9 mouse cellular contexts compared by ENCODE assay signal in the genomic region with DNA sequence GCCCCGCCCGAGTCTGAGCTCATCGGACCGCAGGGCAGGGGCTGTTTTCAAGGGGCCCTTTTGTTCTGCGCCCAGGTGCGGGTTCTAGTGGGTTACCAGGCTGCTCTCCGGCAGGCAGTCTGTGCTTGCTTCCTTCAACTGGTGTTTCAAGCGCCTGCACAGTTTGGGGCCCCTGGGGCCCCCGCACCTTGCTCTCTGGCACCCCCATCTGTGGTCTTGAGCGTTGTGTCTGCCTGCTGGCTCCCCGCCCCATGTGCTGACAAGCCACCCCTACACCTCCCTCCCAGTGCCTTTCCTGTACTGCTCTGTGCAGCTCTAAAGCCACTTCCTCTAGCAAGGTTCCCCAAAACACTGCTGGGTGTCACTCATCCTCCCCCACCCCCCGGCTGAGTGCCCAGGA. TPM values are rescaled to one million over a fixed set of nuclear protein-coding genes. Genes with fewer than 3 reads are reported as not detected.
DNase-seq lines count a peak whose midpoint lies in the region; TF ChIP-seq lines count a peak whose summit lies in the region.
"Had no signal": no experiment of that assay in that cellular context is flagged by ENCODE, and none has a peak within 500 bp of the region (broad histone marks: within the 10 kb centered on the region; RNA-seq: fewer than 3 reads in every experiment).

No protein-coding gene starts in this region.

- no peak overlapping the region for H3K27ac ChIP-seq in testis, adult 2 months (ENCODE audit: control insufficient read depth, insufficient read depth, low read depth, low read length)
- no peak overlapping the region for H3K27ac ChIP-seq in cerebellum, adult 2 months (ENCODE audit: insufficient read depth, low read length)
- H3K27ac ChIP-seq: hindbrain, embryonic 15.5 days had no signal

- H3K4me3 ChIP-seq in testis, adult 2 months (ENCODE audit: control insufficient read depth, low read depth, low read length): 0 out of 2 replicates have a peak overlapping the region, but pooled peaks have one; percentile 19
- no peak overlapping the region for H3K4me3 ChIP-seq in cerebellum, adult 2 months (replicated peaks; ENCODE audit: insufficient read depth, low read depth, low read length)
- H3K4me3 ChIP-seq: hindbrain, embryonic 15.5 days had no signal

- no peaks in the 10 kb centered on the region for H3K36me3 ChIP-seq in testis, adult 2 months (ENCODE audit: control insufficient read depth, insufficient read depth, low read length)
- H3K36me3 ChIP-seq: hindbrain, embryonic 15.5 days had no signal

- 87% methylated on average over 12 of the region's 12 CpGs for WGBS in cerebellum, adult 2 months

- no peak for TF ChIP-seq POLR2A in testis, adult 2 months (IDR thresholded peaks at IDR 0.05; ENCODE audit: control insufficient read depth, low read depth, low read length)
- TF ChIP-seq POLR2A in cerebellum, adult 2 months (IDR thresholded peaks at IDR 0.05; ENCODE audit: borderline replicate concordance, insufficient read depth, low read length): no peak

- peaks cover 9% of the 10 kb centered on the region for H3K4me1 ChIP-seq in testis, adult 2 months (ENCODE audit: control insufficient read depth, insufficient read depth, low read length)
- H3K4me1 ChIP-seq in cerebellum, adult 2 months (ENCODE audit: control insufficient read depth, insufficient read depth, low read length): peaks cover 10% of the 10 kb centered on the region; the same call in 1 of the 2 replicates
- H3K4me1 ChIP-seq: hindbrain, embryonic 15.5 days had no signal

- DNase-seq in adrenal gland, postnatal 14 days: peak; percentile 67
- no peak for DNase-seq in adrenal gland, postnatal 10 days
- no peak for DNase-seq in testis, postnatal 14 days (ENCODE audit: low spot score)
- peak; percentile 52 to 56 for DNase-seq in heart, postnatal 36 days
- DNase-seq in lung, adult 18-20 months: peak; percentile 74 to 84
- DNase-seq in spleen, postnatal 36 days (ENCODE audit: low spot score in 2 of 2): peak; percentile 96 to 98
- DNase-seq in cerebellum, adult 2 months: no peak

- no peak for TF ChIP-seq CTCF in testis, adult 2 months (IDR thresholded peaks at IDR 0.05; ENCODE audit: control insufficient read depth, insufficient read depth, insufficient replicate concordance, low read depth, low read length)
- TF ChIP-seq CTCF in cerebellum, adult 2 months (IDR thresholded peaks at IDR 0.05; ENCODE audit: borderline replicate concordance, insufficient read depth, low read depth, low read length): no peak

- intact Hi-C loops in heart, postnatal 36 days (cut with DNase I): no loop called here

- no peaks in the 10 kb centered on the region for H3K27me3 ChIP-seq in testis, adult 2 months (ENCODE audit: control insufficient read depth, insufficient read depth, low read length)
- no peaks in the 10 kb centered on the region for H3K27me3 ChIP-seq in cerebellum, adult 2 months (ENCODE audit: control insufficient read depth, insufficient read depth, low read length)
- H3K27me3 ChIP-seq: hindbrain, embryonic 15.5 days had no signal

RNA-seq across cellular contexts. Expression of gene Rassf5, which starts 45.1 kb away (rescaled TPM):
- 9.7 and 18.1 TPM in 2 replicates for total RNA-seq in adrenal gland, postnatal 14 days (2021)
- 10 to 100 TPM; 10.6 to 10.8 TPM for total RNA-seq in adrenal gland, postnatal 10 days (2021)
- 1.1 and 1.5 TPM in 2 replicates for polyA plus RNA-seq in testis, adult 2 months (2012; rRNA removed)
- 1 to 10 TPM; 1.7 to 1.8 TPM for total RNA-seq in heart, postnatal 36 days (2021)
- 18.3 and 20.9 TPM in 2 replicates for polyA plus RNA-seq in cerebellum, adult 2 months (2012; rRNA removed)

RNA-seq across cellular contexts. Expression of gene Eif2d, which starts 47.0 kb away (rescaled TPM):
- total RNA-seq in adrenal gland, postnatal 14 days (2021): 42.2 and 43.4 TPM in 2 replicates
- 10 to 100 TPM; 40.3 to 50.5 TPM for total RNA-seq in adrenal gland, postnatal 10 days (2021)
- 18.1 and 18.4 TPM in 2 replicates for polyA plus RNA-seq in testis, adult 2 months (2012; rRNA removed)
- total RNA-seq in heart, postnatal 36 days (2021): 10 to 100 TPM; 34.0 to 39.3 TPM
- 53.8 and 54.5 TPM in 2 replicates for polyA plus RNA-seq in cerebellum, adult 2 months (2012; rRNA removed)

Comparison
In these comparisons a context has a peak if more than half of its experiments do, and no peak if none do; other contexts are left out.
1. DNase-seq: peak in adrenal gland, postnatal 14 days (single experiment), heart, postnatal 36 days (2 of 2), lung, adult 18-20 months (2 of 2) and spleen, postnatal 36 days (2 of 2); none in adrenal gland, postnatal 10 days (single experiment), testis, postnatal 14 days (single experiment) and cerebellum, adult 2 months (0 of 2).